ENCODE assay signal across 20 mouse cellular contexts in genomic region chr8:56724607-56725006, GRCm38 (mm10).
DNase-seq lines count a peak whose midpoint lies in the region; ATAC-seq and TF ChIP-seq lines count a peak whose summit lies in the region.
"Had no signal": no experiment of that assay in that cellular context is flagged by ENCODE, and none has a peak within 500 bp of the region (broad histone marks: within the 10 kb centered on the region; RNA-seq: fewer than 3 reads in every experiment).

No protein-coding gene starts in this region.

- H3K4me2 ChIP-seq in hindbrain, postnatal 0 days (ENCODE audit: low read depth, low read length): no peak overlapping the region
- no peak overlapping the region for H3K4me2 ChIP-seq in hindbrain, embryonic 14.5 days (replicated peaks)
- H3K4me2 ChIP-seq: forebrain, embryonic 12.5 days; heart, embryonic 12.5 days; limb, embryonic 15.5 days; midbrain, embryonic 11.5 days had no signal

- WGBS in hindbrain, postnatal 0 days: 80% methylated on average over 2 of the region's 2 CpGs
- 75% methylated on average over 2 of the region's 2 CpGs for WGBS in hindbrain, embryonic 14.5 days
- 56% methylated on average over 2 of the region's 2 CpGs for WGBS in liver, adult 2 months

- DNase-seq in hindbrain, postnatal 0 days (ENCODE audit: low spot score): no peak
- no peak for DNase-seq in hindbrain, embryonic 14.5 days (ENCODE audit: low spot score)
- no peak for DNase-seq in liver, adult 2 months (ENCODE audit: extremely low read depth, low read depth, low spot score)
- DNase-seq in liver: no peak
- no peak for DNase-seq in right cerebral cortex, postnatal 14 days
- DNase-seq: cerebellum, adult 11 months; cerebellum, adult 9-11 months; heart, postnatal 14 days; kidney, adult 8-10 months; kidney, postnatal 14 days; layer of hippocampus, postnatal 36 days; right cerebral cortex, postnatal 25 days; thymus, postnatal 14 days had no signal

- H3K9me3 ChIP-seq in hindbrain, postnatal 0 days (ENCODE audit: low read length): no peaks in the 10 kb centered on the region
- no peaks in the 10 kb centered on the region for H3K9me3 ChIP-seq in hindbrain, embryonic 14.5 days (ENCODE audit: control insufficient read depth, low read length)
- H3K9me3 ChIP-seq in E14TG2a.4 (ENCODE audit: low read length): no peaks in the 10 kb centered on the region
- H3K9me3 ChIP-seq: forebrain, embryonic 12.5 days; heart, embryonic 12.5 days; limb, embryonic 15.5 days had no signal

- no peak for TF ChIP-seq POLR2A in liver, adult 2 months (IDR thresholded peaks at IDR 0.05; ENCODE audit: extremely low read depth, insufficient read depth, low read length)

- TF ChIP-seq CTCF in hindbrain, postnatal 0 days (IDR thresholded peaks at IDR 0.05; ENCODE audit: low read depth): 0 out of 2 replicates have a peak, but pooled peaks have one; percentile 10
- peak; percentile 10; the same call in 1 of the 2 replicates for TF ChIP-seq CTCF in liver, adult 2 months (IDR thresholded peaks at IDR 0.05; ENCODE audit: low read depth, low read length)
- peak; percentile 26 for TF ChIP-seq CTCF in E14TG2a.4 (conservative IDR thresholded peaks at IDR 0.05; ENCODE audit: low read length)

- H3K4me3 ChIP-seq in hindbrain, postnatal 0 days (ENCODE audit: low read length): no peak overlapping the region
- no peak overlapping the region for H3K4me3 ChIP-seq in hindbrain, embryonic 14.5 days (replicated peaks; ENCODE audit: low read length)
- no peak overlapping the region for H3K4me3 ChIP-seq in liver, adult 2 months (ENCODE audit: insufficient read depth, low read depth, low read length)
- no peak overlapping the region for H3K4me3 ChIP-seq in E14TG2a.4 (replicated peaks; ENCODE audit: low read length)
- H3K4me3 ChIP-seq: forebrain, embryonic 12.5 days; heart, embryonic 12.5 days; limb, embryonic 15.5 days had no signal

- H3K36me3 ChIP-seq in hindbrain, postnatal 0 days (ENCODE audit: insufficient read depth, low read length): no peaks in the 10 kb centered on the region
- no peaks in the 10 kb centered on the region for H3K36me3 ChIP-seq in hindbrain, embryonic 14.5 days (replicated peaks; ENCODE audit: control insufficient read depth, insufficient read depth)
- no peaks in the 10 kb centered on the region for H3K36me3 ChIP-seq in liver, adult 2 months (ENCODE audit: control insufficient read depth, insufficient read depth, low read length)
- H3K36me3 ChIP-seq in E14TG2a.4 (ENCODE audit: insufficient read depth, low read length): no peaks in the 10 kb centered on the region
- H3K36me3 ChIP-seq: forebrain, embryonic 12.5 days; heart, embryonic 12.5 days; limb, embryonic 15.5 days had no signal

- no peaks in the 10 kb centered on the region for H3K4me1 ChIP-seq in hindbrain, postnatal 0 days (ENCODE audit: insufficient read depth, low read length)
- no peaks in the 10 kb centered on the region for H3K4me1 ChIP-seq in hindbrain, embryonic 14.5 days (replicated peaks; ENCODE audit: control insufficient read depth, insufficient read depth, low read length)
- H3K4me1 ChIP-seq in liver, adult 2 months (ENCODE audit: control insufficient read depth, insufficient read depth, low read length): no peaks in the 10 kb centered on the region
- no peaks in the 10 kb centered on the region for H3K4me1 ChIP-seq in E14TG2a.4 (replicated peaks; ENCODE audit: low read depth, low read length)
- H3K4me1 ChIP-seq: heart, embryonic 12.5 days; limb, embryonic 15.5 days had no signal

- ATAC-seq in hindbrain, postnatal 0 days: no peak
- no peak for ATAC-seq in hindbrain, embryonic 14.5 days (ENCODE audit: low FRiP score)
- ATAC-seq in erythroblast, adult 5-6 weeks (replicated peaks; ENCODE audit: low FRiP score, poor library complexity, severe bottlenecking): no peak
- ATAC-seq: lung, postnatal 0 days had no signal

- H3K9ac ChIP-seq in hindbrain, postnatal 0 days (replicated peaks; ENCODE audit: low read length): no peak overlapping the region
- H3K9ac ChIP-seq in hindbrain, embryonic 14.5 days: no peak overlapping the region
- H3K9ac ChIP-seq in liver, adult 2 months (ENCODE audit: low read depth, low read length): no peak overlapping the region
- H3K9ac ChIP-seq: forebrain, embryonic 12.5 days; heart, embryonic 12.5 days; limb, embryonic 15.5 days had no signal

- no peaks in the 10 kb centered on the region for H3K79me2 ChIP-seq in liver, adult 2 months (ENCODE audit: control insufficient read depth, insufficient read depth, low read length)

- H3K27me3 ChIP-seq in hindbrain, postnatal 0 days (ENCODE audit: insufficient read depth, low read length): no peaks in the 10 kb centered on the region; the same call in 1 of the 2 replicates
- H3K27me3 ChIP-seq in hindbrain, embryonic 14.5 days (ENCODE audit: control insufficient read depth, insufficient read depth, low read length): no peaks in the 10 kb centered on the region
- H3K27me3 ChIP-seq in liver, adult 2 months (ENCODE audit: control insufficient read depth, insufficient read depth, low read length): no peaks in the 10 kb centered on the region
- H3K27me3 ChIP-seq in E14TG2a.4 (ENCODE audit: insufficient read depth, low read length): no peaks in the 10 kb centered on the region
- H3K27me3 ChIP-seq: forebrain, embryonic 12.5 days; heart, embryonic 12.5 days; limb, embryonic 15.5 days had no signal

- H3K27ac ChIP-seq in hindbrain, postnatal 0 days: no peak overlapping the region
- H3K27ac ChIP-seq in hindbrain, embryonic 14.5 days: no peak overlapping the region
- no peak overlapping the region for H3K27ac ChIP-seq in liver, adult 2 months (replicated peaks; ENCODE audit: insufficient read depth, low read depth, low read length)
- H3K27ac ChIP-seq: forebrain, embryonic 12.5 days; limb, embryonic 15.5 days had no signal
